Mouse (Mus musculus) frontal cortex, postnatal 25 days (tissue): ENCODE results near the gene Tnnt2.

Experiments
- DNase-seq, 2 experiments: peaks; one replicate each; pipeline ENCODE4 v3.0.0; 2022; ENCODE audit warnings: low spot score in 2 of 2

Tnnt2 gene

GRCm38 (mm10) chr1:135818481-135819086, 17.6 kb upstream of the Tnnt2 start, which contains the start of gene Lad1:
TSS of gene Lad1 (plus strand) at chr1:135818598.
- no peak for DNase-seq

- DNase-seq: no peak
These were observed 16.1 kb upstream of the Tnnt2 start for GRCm38 (mm10) chr1:135820071-135820470.

- no peak for DNase-seq
These were observed 15.3 kb upstream of the Tnnt2 start for GRCm38 (mm10) chr1:135820736-135821364.

GRCm38 (mm10) chr1:135821780-135822179, 14.4 kb upstream of the Tnnt2 start:
- DNase-seq: no peak

GRCm38 (mm10) chr1:135828918-135829317, 7.2 kb upstream of the Tnnt2 start:
- DNase-seq: peak in 1 of 2 experiments; percentile 37

- no peak for DNase-seq
These were observed 1.8 kb upstream of the Tnnt2 start for GRCm38 (mm10) chr1:135834206-135834859.

GRCm38 (mm10) chr1:135834983-135835382, 1.2 kb upstream of the Tnnt2 start:
- no peak for DNase-seq

GRCm38 (mm10) chr1:135838626-135839025, 2.5 kb downstream of the Tnnt2 start:
- no peak for DNase-seq

- no peak for DNase-seq
These were observed 2.9 kb downstream of the Tnnt2 start for GRCm38 (mm10) chr1:135839065-135839464.

GRCm38 (mm10) chr1:135840675-135841395, 4.7 kb downstream of the Tnnt2 start:
- no peak for DNase-seq

- no peak for DNase-seq
These were observed 7.5 kb downstream of the Tnnt2 start for GRCm38 (mm10) chr1:135843519-135844262.

GRCm38 (mm10) chr1:135844481-135844880, 8.3 kb downstream of the Tnnt2 start:
- no peak for DNase-seq

GRCm38 (mm10) chr1:135846632-135847031, 10.5 kb downstream of the Tnnt2 start:
- DNase-seq: no peak

- DNase-seq: no peak
These were observed 11.0 kb downstream of the Tnnt2 start for GRCm38 (mm10) chr1:135847139-135847562.

GRCm38 (mm10) chr1:135847611-135848351, 11.6 kb downstream of the Tnnt2 start:
- no peak for DNase-seq

GRCm38 (mm10) chr1:135850722-135851512, 14.8 kb downstream of the Tnnt2 start:
- no peak for DNase-seq

GRCm38 (mm10) chr1:135852044-135852756, 16.0 kb downstream of the Tnnt2 start:
- no peak for DNase-seq

- DNase-seq: no peak
These were observed 17.0 kb downstream of the Tnnt2 start for GRCm38 (mm10) chr1:135853200-135853599.

- no peak for DNase-seq
These were observed 18.6 kb downstream of the Tnnt2 start for GRCm38 (mm10) chr1:135854591-135855343.
